Mouse (Mus musculus) liver, embryonic 12.5 days (tissue): ENCODE measurements around the gene G6pc. TPM values are rescaled to one million over a fixed set of nuclear protein-coding genes. Genes with fewer than 3 reads are reported as not detected.

Source experiments
- ATAC-seq: fragments of 200-750 bp; cut with Nextera tagmentation; 2 replicates; pipeline ENCODE4 v1.8.0; 2017; ENCODE audit warnings: moderate number of reproducible peaks, mild to moderate bottlenecking, moderate library complexity
- H3K27ac ChIP-seq: fragments of 300-500 bp; sonication (generic); 2 replicates; pipeline ENCODE4 v1.5.1; 2016; ENCODE audit warnings: mild to moderate bottlenecking
- H3K27me3 ChIP-seq: fragments of 300-500 bp; sonication (generic); replicated peaks from 2 replicates; pipeline ENCODE4 v1.6.1; 2016; ENCODE audit warnings: mild to moderate bottlenecking, moderate library complexity
- H3K36me3 ChIP-seq: fragments of 300-500 bp; sonication (generic); 2 replicates; pipeline ENCODE4 v1.6.1; 2016; ENCODE audit warnings: mild to moderate bottlenecking, moderate library complexity
- H3K4me1 ChIP-seq: fragments of 300-500 bp; sonication (generic); 2 replicates; pipeline ENCODE4 v1.6.1; 2016
- H3K4me2 ChIP-seq: fragments of 300-500 bp; sonication (generic); 2 replicates; pipeline ENCODE4 v1.6.1; 2016; ENCODE audit warnings: mild to moderate bottlenecking, moderate library complexity
- H3K4me3 ChIP-seq: fragments of 300-500 bp; sonication (generic); 2 replicates; pipeline ENCODE4 v1.5.1; 2016; ENCODE audit warnings: mild to moderate bottlenecking, moderate library complexity
- H3K9ac ChIP-seq: fragments of 300-500 bp; sonication (generic); 2 replicates; pipeline ENCODE4 v1.6.1; 2016; ENCODE audit warnings: mild to moderate bottlenecking, moderate library complexity
- H3K9me3 ChIP-seq: fragments of 300-500 bp; sonication (generic); replicated peaks from 2 replicates; pipeline ENCODE4 v1.6.1; 2016; ENCODE audit warnings: mild to moderate bottlenecking, moderate library complexity
- WGBS: fragments of 180-500 bp; shearing (Covaris S2); methylation state at CpG from one replicate; pipeline ENCODE4 v1.1.7; 2016; ENCODE audit not compliant: insufficient replicate concordance; 5-methylcytosine and 5-hydroxymethylcytosine counted together
- microRNA-seq: library from miRNA; unstranded; fragments of <30 nt; microRNA quantifications from one replicate; pipeline ENCODE4, GENCODE M21; 2017
- polyA plus RNA-seq: library from polyadenylated mRNA; unstranded; fragments of >200 nt; fragmentation: Nextera tagmentation; extraction: Ambion mirVana; gene quantifications from 2 replicates; pipeline ENCODE4 v1.2.1, GENCODE M21; 2016

G6pc gene
- polyA plus RNA-seq, 1 experiment from 2014 or later, result not detected

DNA sequence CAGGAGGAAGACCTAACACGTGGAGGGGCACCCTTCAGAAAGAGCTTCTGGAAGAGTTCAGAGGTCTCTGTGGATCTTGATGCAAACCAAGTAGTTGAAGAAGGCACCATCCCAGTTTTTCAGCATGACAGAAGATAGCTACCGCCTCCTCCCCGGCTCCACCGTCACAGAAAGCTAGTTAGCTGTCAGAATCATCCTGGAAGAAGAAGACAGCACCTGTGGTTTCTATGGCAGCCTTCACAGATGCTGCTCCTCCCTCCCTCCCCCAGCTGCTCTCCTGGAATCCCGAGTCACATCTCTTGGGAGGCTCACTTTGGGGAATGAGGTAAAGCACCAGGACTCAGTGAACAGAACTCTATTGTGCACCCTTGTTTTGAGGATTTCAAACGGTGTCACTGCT lies 51.6 kb downstream of the G6pc start:
- Histone ChIP-seq H3K27me3 (no peaks in the 10 kb centered on the region), H3K4me3 (no peak overlapping the region), H3K9ac (no peak overlapping the region), H3K4me2 (no peak overlapping the region), H3K4me1 (peaks cover 22% of the 10 kb centered on the region), H3K9me3 (no peaks in the 10 kb centered on the region), H3K27ac (no peak overlapping the region), H3K36me3 (peaks cover 2% of the 10 kb centered on the region; the same call in 1 of the 2 replicates)
- no peak for ATAC-seq
- 61% methylated on average over 6 of the region's 6 CpGs for WGBS

DNA sequence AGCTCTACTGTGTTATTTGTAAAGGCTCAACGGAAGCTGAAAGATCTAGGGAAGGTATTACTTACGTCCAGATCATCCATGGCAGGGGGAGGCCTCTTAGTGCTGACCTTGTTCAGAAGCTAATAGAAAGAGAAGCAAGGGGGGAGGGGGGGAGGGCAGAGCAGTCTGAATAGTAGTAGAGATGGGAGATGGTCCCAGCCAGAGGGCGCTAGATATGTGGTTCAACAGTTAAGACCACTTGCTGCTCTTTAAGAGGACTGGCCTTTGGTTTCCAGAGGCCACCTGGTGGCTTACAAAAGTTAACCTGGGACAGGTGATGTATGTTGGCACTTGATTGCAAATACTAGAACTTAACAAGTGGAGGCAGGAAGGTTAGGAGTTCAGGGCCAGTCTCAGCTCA lies 52.2 kb downstream of the G6pc start:
- WGBS, result 32% methylated on average over 3 of the region's 3 CpGs
- no peak for ATAC-seq
- no peak overlapping the region for H3K9ac ChIP-seq

DNA sequence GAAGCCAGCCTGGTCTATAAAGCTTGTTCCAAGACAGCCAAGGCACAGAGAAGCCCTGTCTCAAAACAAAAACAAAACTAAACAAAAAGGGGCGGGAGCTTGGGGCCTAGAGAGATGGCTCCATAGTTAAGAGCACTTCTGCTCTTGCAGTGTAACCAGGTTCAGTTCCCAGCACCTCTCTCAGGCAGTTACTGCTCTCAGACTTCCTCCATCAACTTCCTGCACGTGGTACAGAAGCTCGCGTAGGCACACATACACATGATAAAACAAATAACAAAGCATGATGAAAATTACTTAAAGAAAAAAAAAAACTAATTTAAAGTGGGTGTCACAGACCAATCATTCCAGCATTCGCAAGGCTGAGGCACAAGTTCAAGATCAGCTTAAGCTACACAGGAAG lies 52.8 kb downstream of the G6pc start:
- Histone ChIP-seq H3K4me3 (no peak overlapping the region), H3K9ac (no peak overlapping the region), H3K36me3 (no peaks in the 10 kb centered on the region), H3K4me1 (peaks cover 30% of the 10 kb centered on the region), H3K9me3 (no peaks in the 10 kb centered on the region), H3K27ac (no peak overlapping the region), H3K4me2 (no peak overlapping the region), H3K27me3 (no peaks in the 10 kb centered on the region)
- 66% methylated on average over 5 of the region's 5 CpGs for WGBS
- ATAC-seq, result no peak

More for the DNA sequence above, 52.2 kb downstream of the G6pc start:
- H3K27ac ChIP-seq, result no peak overlapping the region
- no peaks in the 10 kb centered on the region for H3K9me3 ChIP-seq
- H3K36me3 ChIP-seq, result no peaks in the 10 kb centered on the region
- no peak overlapping the region for H3K4me3 ChIP-seq
- no peak overlapping the region for H3K4me2 ChIP-seq
- no peaks in the 10 kb centered on the region for H3K27me3 ChIP-seq
- peaks cover 28% of the 10 kb centered on the region for H3K4me1 ChIP-seq

DNA sequence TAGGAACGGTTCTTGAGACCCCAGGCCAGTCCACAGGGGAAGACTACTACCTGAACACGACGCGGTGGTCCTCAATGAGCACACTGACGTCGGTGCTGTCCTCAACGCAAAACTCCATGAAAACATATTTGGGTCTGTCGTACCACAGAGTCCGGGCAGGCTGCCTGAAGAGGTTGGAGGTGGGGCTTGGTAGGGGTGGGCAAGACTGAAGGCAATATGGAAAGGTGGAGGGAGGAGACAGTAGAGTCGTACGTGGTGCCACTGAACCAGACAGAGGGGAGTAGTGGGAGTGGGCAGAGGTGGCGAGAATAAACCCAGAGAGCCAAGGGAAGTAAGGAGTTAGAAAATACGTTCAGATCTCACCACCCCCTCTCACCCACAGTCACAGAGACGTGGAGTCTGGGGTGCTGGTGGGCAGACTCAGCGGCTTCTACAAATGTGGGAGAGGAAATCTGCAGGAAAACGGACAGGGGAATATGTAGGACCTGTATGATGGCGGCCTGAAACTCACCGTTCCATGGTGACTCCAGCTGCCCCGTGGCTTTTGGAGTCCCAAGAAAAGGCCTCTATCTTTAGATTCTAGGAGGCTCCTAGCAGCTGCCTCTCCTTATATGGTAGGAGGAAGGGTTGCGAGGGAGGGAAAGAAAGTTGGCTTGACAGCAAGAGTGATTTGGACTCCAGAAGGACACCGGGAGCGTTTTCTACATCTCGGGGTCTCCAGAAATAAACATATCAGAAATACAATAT lies 56.9 kb downstream of the G6pc start, which contains the start of gene Gm27029:
Gene Gm27029, minus strand, starts transcription at position 692 of the 747 bp plus-strand sequence.
- 10% methylated on average over 23 of the region's 23 CpGs for WGBS
- no peak for ATAC-seq
- H3K36me3 ChIP-seq, result peaks cover 6% of the 10 kb centered on the region; the same call in 1 of the 2 replicates
- peaks cover 39% of the 10 kb centered on the region for H3K4me1 ChIP-seq
- no peaks in the 10 kb centered on the region for H3K9me3 ChIP-seq
- H3K9ac ChIP-seq, result peak within 1 kb of the TSS; percentile 85
- H3K4me3 ChIP-seq, result peak within 1 kb of the TSS; percentile 98
- no peaks in the 10 kb centered on the region for H3K27me3 ChIP-seq
- peak within 1 kb of the TSS; percentile 99 for H3K4me2 ChIP-seq
- peak within 1 kb of the TSS; percentile 78 for H3K27ac ChIP-seq

GRCm38 (mm10) chr11:101424925-101425813 lies 57.8 kb downstream of the G6pc start, which contains the start of the genes Rundc1 and Ptges3l:
Rundc1 (plus strand) TSS chr11:101425085.
Ptges3l (minus strand) TSS chr11:101425333.
- Histone ChIP-seq H3K27me3 (no peaks in the 10 kb centered on the region), H3K4me3 (peak within 1 kb of the TSS; percentile 98), H3K4me2 (peak within 1 kb of the TSS; percentile 99), H3K36me3 (peaks cover 15% of the 10 kb centered on the region), H3K9ac (peak within 1 kb of the TSS; percentile 85), H3K9me3 (no peaks in the 10 kb centered on the region), H3K27ac (peak within 1 kb of the TSS; percentile 78), H3K4me1 (peaks cover 32% of the 10 kb centered on the region)
- ATAC-seq, result peak; percentile 89
- 1% methylated on average over 76 of the region's 81 CpGs for WGBS

DNA sequence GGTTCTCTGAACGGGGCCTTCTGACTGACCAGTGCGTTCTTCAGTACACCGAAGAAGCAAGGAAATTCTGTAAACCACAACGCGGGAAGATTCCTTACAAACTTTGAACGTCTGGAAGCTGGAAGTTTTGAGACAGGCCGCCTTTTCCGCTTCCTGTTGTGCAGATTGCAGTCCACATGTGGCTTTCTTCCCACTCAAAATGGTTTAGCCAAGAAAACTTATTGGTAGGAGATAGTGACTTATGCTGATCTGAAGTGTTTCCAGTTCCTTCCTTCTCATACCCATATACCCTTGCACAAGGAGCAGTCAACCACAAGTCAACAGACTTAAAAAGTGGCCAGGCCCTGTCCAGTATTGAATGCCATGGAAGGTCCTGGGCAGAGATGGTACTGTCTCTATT lies 58.8 kb downstream of the G6pc start:
- Histone ChIP-seq H3K27ac (no peak overlapping the region), H3K4me3 (peak overlapping the region; percentile 98), H3K4me1 (peaks cover 32% of the 10 kb centered on the region), H3K27me3 (no peaks in the 10 kb centered on the region), H3K4me2 (peak overlapping the region; percentile 99), H3K9me3 (no peaks in the 10 kb centered on the region), H3K9ac (peak overlapping the region; percentile 85), H3K36me3 (peaks cover 25% of the 10 kb centered on the region)
- 42% methylated on average over 8 of the region's 8 CpGs for WGBS
- ATAC-seq, result no peak

Small RNA genes lying within 50 kb of the gene (microRNA-seq; reads per million reads assigned to microRNA genes)
- not detected for gene Gm25593
- not detected for gene Mir6929

Other genes with a start within 250 kb of the G6pc start
- gene Retreg3, start 247.7 kb upstream of the G6pc start, polyA plus RNA-seq, result 12.7 and 13.0 TPM in 2 replicates
- gene Tubg1, start 247.6 kb upstream of the G6pc start, polyA plus RNA-seq, result 55.2 and 59.6 TPM in 2 replicates
- gene Tubg2, start 211.7 kb upstream of the G6pc start, polyA plus RNA-seq, result 0.57 and 0.62 TPM in 2 replicates
- gene Cntnap1, start 197.0 kb upstream of the G6pc start, polyA plus RNA-seq, result 0.17 and 0.26 TPM in 2 replicates
- 2.7 and 2.8 TPM in 2 replicates for gene Plekhh3, start 196.2 kb upstream of the G6pc start, polyA plus RNA-seq
- gene Ccr10, start 192.1 kb upstream of the G6pc start, polyA plus RNA-seq, result 0.07 TPM in 1 of 2 replicates, not detected in the other
- 9.8 and 10.3 TPM in 2 replicates for gene Ezh1, start 141.1 kb upstream of the G6pc start, polyA plus RNA-seq
- gene Ramp2, start 121.5 kb upstream of the G6pc start, polyA plus RNA-seq, result 32.6 and 33.5 TPM in 2 replicates
- gene Vps25, start 113.9 kb upstream of the G6pc start, polyA plus RNA-seq, result 106 TPM in 2 replicates
- gene Wnk4, start 107.0 kb upstream of the G6pc start, polyA plus RNA-seq, result 11.3 and 12.3 TPM in 2 replicates
- 0.74 and 1.3 TPM in 2 replicates for gene Cntd1, start 88.5 kb upstream of the G6pc start, polyA plus RNA-seq
- 144 and 150 TPM in 2 replicates for gene Coa3, start 88.4 kb upstream of the G6pc start, polyA plus RNA-seq
- gene Becn1, start 65.3 kb upstream of the G6pc start, polyA plus RNA-seq, result 115 and 119 TPM in 2 replicates
- 263 and 273 TPM in 2 replicates for gene Psme3, start 51.3 kb upstream of the G6pc start, polyA plus RNA-seq
- 2.2 TPM in 2 replicates for gene Aoc2, start 42.5 kb upstream of the G6pc start, polyA plus RNA-seq
- 0.05 and 0.06 TPM in 2 replicates for gene Aoc3, start 37.0 kb upstream of the G6pc start, polyA plus RNA-seq
- gene Aarsd1, start 50.1 kb downstream of the G6pc start, polyA plus RNA-seq, result 67.0 and 72.7 TPM in 2 replicates
- gene Gm27029, start 57.2 kb downstream of the G6pc start, polyA plus RNA-seq, result 3.6 and 4.2 TPM in 2 replicates
- gene Rundc1, start 57.5 kb downstream of the G6pc start, polyA plus RNA-seq, result 9.8 TPM in 2 replicates
- gene Ptges3l, start 57.8 kb downstream of the G6pc start, polyA plus RNA-seq, result 1.3 and 2.1 TPM in 2 replicates
- 378 and 390 TPM in 2 replicates for gene Rpl27, start 74.7 kb downstream of the G6pc start, polyA plus RNA-seq
- gene Ifi35, start 80.8 kb downstream of the G6pc start, polyA plus RNA-seq, result 35.8 and 37.1 TPM in 2 replicates
- 3.6 and 3.9 TPM in 2 replicates for gene Rnd2, start 97.4 kb downstream of the G6pc start, polyA plus RNA-seq
- gene Vat1, start 98.7 kb downstream of the G6pc start, polyA plus RNA-seq, result 11.8 and 12.2 TPM in 2 replicates
- 17.2 and 17.4 TPM in 2 replicates for gene Brca1, start 184.4 kb downstream of the G6pc start, polyA plus RNA-seq
- gene Nbr1, start 184.6 kb downstream of the G6pc start, polyA plus RNA-seq, result 45.1 and 47.9 TPM in 2 replicates
- 5.0 and 5.3 TPM in 2 replicates for gene Tmem106a, start 214.7 kb downstream of the G6pc start, polyA plus RNA-seq
- gene Gm11634, start 231.7 kb downstream of the G6pc start, polyA plus RNA-seq, result not detected in 2 replicates